Mouse (Mus musculus) MEL (cell line): ENCODE measurements around the gene Rabggtb. TPM values are rescaled to one million over a fixed set of nuclear protein-coding genes. Genes with fewer than 3 reads are reported as not detected.

Source experiments
- DNase-seq: peaks from one replicate; pipeline ENCODE4 v3.0.0; 2011; ENCODE audit warnings: low read depth, low spot score
- H3K27ac ChIP-seq: 2 replicates; pipeline ENCODE4 v1.5.1; 2012; ENCODE audit warnings: low read depth, mild to moderate bottlenecking, control low read depth, low read length, moderate library complexity; ENCODE audit not compliant: control insufficient read depth
- H3K27me3 ChIP-seq, 2 experiments: fragments of 150-350 bp in 1 of 2; sonication (generic) in 1 of 2; 2 replicates each; pipeline ENCODE4 v1.6.1; 2012; ENCODE audit warnings: low read length in 2 of 2, mild to moderate bottlenecking in 2 of 2, improper control_type of control experiment in 1 of 2, moderate library complexity in 1 of 2; ENCODE audit not compliant: insufficient read depth in 2 of 2, control insufficient read depth in 1 of 2
- H3K36me3 ChIP-seq, 2 experiments: 2 replicates each; pipeline ENCODE4 v1.6.1; 2012 to 2014; ENCODE audit warnings: low read length in 2 of 2, improper control_type of control experiment in 1 of 2, inconsistent platforms in 1 of 2, mild to moderate bottlenecking in 1 of 2; ENCODE audit not compliant: insufficient read depth in 2 of 2, control insufficient read depth in 1 of 2
- H3K4me1 ChIP-seq, 2 experiments: fragments of 150-350 bp in 1 of 2; sonication (generic) in 1 of 2; 2 replicates each; pipeline ENCODE4 v1.6.1; 2012; ENCODE audit warnings: low read length in 2 of 2, improper control_type of control experiment in 1 of 2, mild to moderate bottlenecking in 1 of 2; ENCODE audit not compliant: insufficient read depth in 2 of 2, control insufficient read depth in 1 of 2
- H3K4me3 ChIP-seq, 2 experiments: fragments of 150-350 bp in 1 of 2; sonication (generic) in 1 of 2; 2 replicates each; pipeline ENCODE4 v1.5.1; 2012; ENCODE audit warnings: low read depth in 2 of 2, low read length in 2 of 2, mild to moderate bottlenecking in 2 of 2, moderate library complexity in 2 of 2, control low read depth in 1 of 2, improper control_type of control experiment in 1 of 2; ENCODE audit not compliant: control insufficient read depth in 1 of 2, insufficient read depth in 1 of 2
- H3K79me2 ChIP-seq: 2 replicates; pipeline ENCODE4 v1.6.1; 2012; ENCODE audit warnings: mild to moderate bottlenecking, low read length, moderate library complexity; ENCODE audit not compliant: control insufficient read depth, poor library complexity, insufficient read depth
- H3K9ac ChIP-seq: 2 replicates; pipeline ENCODE4 v1.6.1; 2012; ENCODE audit warnings: low read depth, mild to moderate bottlenecking, control low read depth, low read length, moderate library complexity; ENCODE audit not compliant: control insufficient read depth, poor library complexity, severe bottlenecking
- H3K9me3 ChIP-seq: fragments of 150-350 bp; sonication (generic); replicated peaks from 2 replicates; pipeline ENCODE4 v1.6.1; 2012; ENCODE audit warnings: mild to moderate bottlenecking, low read length, improper control_type of control experiment, moderate library complexity; ENCODE audit not compliant: insufficient read depth
- BHLHE40 ChIP-seq: IDR thresholded peaks from 2 replicates; pipeline ENCODE4 v1.6.1; 2012; ENCODE audit warnings: low read depth, mild to moderate bottlenecking, inconsistent platforms, low read length, improper control_type of control experiment, borderline replicate concordance
- CHD1 ChIP-seq: IDR thresholded peaks from 2 replicates; pipeline ENCODE4 v1.6.1; 2012; ENCODE audit warnings: low read depth, mild to moderate bottlenecking, inconsistent platforms, low read length, improper control_type of control experiment
- CHD2 ChIP-seq: IDR thresholded peaks from 2 replicates; pipeline ENCODE4 v1.6.1; 2011; ENCODE audit warnings: low read length, improper control_type of control experiment
- CTCF ChIP-seq, 3 experiments: IDR thresholded peaks in 2 of 3; conservative IDR thresholded peaks in 1 of 3; 2 replicates each; pipeline ENCODE4 v1.5.1; 2011 to 2012; ENCODE audit warnings: low read length in 3 of 3, low read depth in 2 of 3, mild to moderate bottlenecking in 2 of 3, improper control_type of control experiment in 1 of 3, inconsistent platforms in 1 of 3, mixed read lengths in 1 of 3, moderate library complexity in 1 of 3; ENCODE audit not compliant: control insufficient read depth in 1 of 3, insufficient read depth in 1 of 3, poor library complexity in 1 of 3, severe bottlenecking in 1 of 3
- E2F4 ChIP-seq: IDR thresholded peaks from 2 replicates; pipeline ENCODE4 v1.6.1; 2011; ENCODE audit warnings: low read depth, low read length, improper control_type of control experiment, borderline replicate concordance
- ELF1 ChIP-seq: IDR thresholded peaks from 2 replicates; pipeline ENCODE4 v1.6.1; 2014; ENCODE audit warnings: low read depth, mild to moderate bottlenecking, inconsistent platforms, low read length, improper control_type of control experiment, moderate library complexity
- EP300 ChIP-seq, 2 experiments: IDR thresholded peaks; 2 replicates each; pipeline ENCODE4 v1.6.1; 2011; ENCODE audit warnings: improper control_type of control experiment in 2 of 2, low read length in 2 of 2, low read depth in 1 of 2, mild to moderate bottlenecking in 1 of 2
- ETS1 ChIP-seq: IDR thresholded peaks from 2 replicates; pipeline ENCODE4 v1.6.1; 2012; ENCODE audit warnings: low read depth, mild to moderate bottlenecking, inconsistent platforms, low read length, improper control_type of control experiment, moderate library complexity
- GABPA ChIP-seq: IDR thresholded peaks from 2 replicates; pipeline ENCODE4 v1.6.1; 2012; ENCODE audit warnings: low read depth, mild to moderate bottlenecking, inconsistent platforms, low read length, improper control_type of control experiment, moderate library complexity
- GATA1 ChIP-seq: IDR thresholded peaks from 2 replicates; pipeline ENCODE4 v1.6.1; 2011; ENCODE audit warnings: low read depth, low read length, improper control_type of control experiment
- HCFC1 ChIP-seq: IDR thresholded peaks from 2 replicates; pipeline ENCODE4 v1.6.1; 2012; ENCODE audit warnings: low read depth, mild to moderate bottlenecking, inconsistent platforms, low read length, improper control_type of control experiment, moderate library complexity
- JUND ChIP-seq: IDR thresholded peaks from 2 replicates; pipeline ENCODE4 v1.6.1; 2011; ENCODE audit warnings: low read depth, mild to moderate bottlenecking, improper control_type of control experiment, low read length
- KAT2A ChIP-seq: conservative IDR thresholded peaks from 2 replicates; pipeline ENCODE4 v1.6.1; 2012; ENCODE audit warnings: low read depth, low read length, improper control_type of control experiment, inconsistent platforms
- MXI1 ChIP-seq: IDR thresholded peaks from 2 replicates; pipeline ENCODE4 v1.6.1; 2011; ENCODE audit warnings: mild to moderate bottlenecking, low read depth, low read length, improper control_type of control experiment
- MYB ChIP-seq: IDR thresholded peaks from 2 replicates; pipeline ENCODE4 v1.6.1; 2011; ENCODE audit warnings: mild to moderate bottlenecking, low read depth, low read length, improper control_type of control experiment
- MYC ChIP-seq: IDR thresholded peaks from 2 replicates; pipeline ENCODE4 v1.6.1; 2011; ENCODE audit warnings: low read depth, mild to moderate bottlenecking, low read length, improper control_type of control experiment, moderate library complexity
- NELFE ChIP-seq: IDR thresholded peaks from 2 replicates; pipeline ENCODE4 v1.6.1; 2011; ENCODE audit warnings: low read depth, low read length, improper control_type of control experiment
- POLR2A ChIP-seq, 2 experiments: IDR thresholded peaks; 2 replicates each; pipeline ENCODE4 v1.6.1; 2011 to 2012; ENCODE audit warnings: low read length in 2 of 2, mild to moderate bottlenecking in 2 of 2, control low read depth in 1 of 2, improper control_type of control experiment in 1 of 2, low read depth in 1 of 2, moderate library complexity in 1 of 2; ENCODE audit not compliant: control insufficient read depth in 1 of 2, insufficient read depth in 1 of 2, poor library complexity in 1 of 2
- POLR2AphosphoS2 ChIP-seq: IDR thresholded peaks from 2 replicates; pipeline ENCODE4 v1.6.1; 2011; ENCODE audit warnings: low read length, improper control_type of control experiment
- SIN3A ChIP-seq: IDR thresholded peaks from 2 replicates; pipeline ENCODE4 v1.6.1; 2012; ENCODE audit warnings: low read length, improper control_type of control experiment, inconsistent platforms
- TCF12 ChIP-seq: IDR thresholded peaks from 2 replicates; pipeline ENCODE4 v1.6.1; 2014; ENCODE audit warnings: low read depth, mild to moderate bottlenecking, inconsistent platforms, low read length, improper control_type of control experiment, moderate library complexity
- UBTF ChIP-seq: IDR thresholded peaks from 2 replicates; pipeline ENCODE4 v1.6.1; 2012; ENCODE audit warnings: low read depth, mild to moderate bottlenecking, inconsistent platforms, low read length, improper control_type of control experiment, moderate library complexity, borderline replicate concordance; ENCODE audit not compliant: insufficient read depth
- USF1 ChIP-seq: IDR thresholded peaks from 2 replicates; pipeline ENCODE4 v1.6.1; 2014; ENCODE audit warnings: low read depth, mild to moderate bottlenecking, inconsistent platforms, low read length, improper control_type of control experiment, moderate library complexity
- USF2 ChIP-seq, 2 experiments: IDR thresholded peaks; 2 replicates each; pipeline ENCODE4 v1.6.1; 2011 to 2012; ENCODE audit warnings: improper control_type of control experiment in 2 of 2, low read length in 2 of 2, borderline replicate concordance in 1 of 2, inconsistent platforms in 1 of 2, low read depth in 1 of 2, mild to moderate bottlenecking in 1 of 2; ENCODE audit not compliant: insufficient read depth in 1 of 2
- ZKSCAN1 ChIP-seq: IDR thresholded peaks from 2 replicates; pipeline ENCODE4 v1.6.1; 2012; ENCODE audit warnings: low read depth, mild to moderate bottlenecking, inconsistent platforms, low read length, improper control_type of control experiment, moderate library complexity
- ZNF384 ChIP-seq: IDR thresholded peaks from 2 replicates; pipeline ENCODE4 v1.6.1; 2012; ENCODE audit warnings: low read depth, mild to moderate bottlenecking, inconsistent platforms, low read length, improper control_type of control experiment
- polyA plus RNA-seq, 2 experiments: library from polyadenylated mRNA; stranded (reverse) in 1 of 2; unstranded in 1 of 2; fragments of >175 nt in 1 of 2; fragments of >200 nt in 1 of 2; gene quantifications; 2 replicates each; pipeline versions ENCODE4 v1.2.1 to v1.2.4; 2012; ENCODE audit warnings: low replicate concordance in 2 of 2, low read depth in 1 of 2; ENCODE audit not compliant: insufficient read length in 2 of 2, insufficient read depth in 1 of 2, missing spikeins in 1 of 2
- total RNA-seq: library from RNA; depleted of rRNA; stranded (reverse); fragments of 300-350 nt; gene quantifications from 2 replicates; pipeline ENCODE4 v1.2.3, GENCODE M21; 2012

Gene Rabggtb
- total and polyA plus RNA-seq, 3 experiments: 146 to 175 TPM; not detected in 1

GRCm38 (mm10) chr3:153957916-153958315, 45.1 kb upstream of the Rabggtb start:
- no peak overlapping the region for H3K9ac ChIP-seq
- 0 out of 4 replicates have a peak, but pooled peaks cover 0 to 4% of the 10 kb centered on the region in 2 experiments for H3K27me3 ChIP-seq
- H3K9me3 ChIP-seq: no peaks in the 10 kb centered on the region
- no peaks in the 10 kb centered on the region for H3K79me2 ChIP-seq
- no peak overlapping the region for H3K27ac ChIP-seq
- no peak overlapping the region for H3K4me3 ChIP-seq
- DNase-seq: no peak
- H3K4me1 ChIP-seq: no peaks in the 10 kb centered on the region
- H3K36me3 ChIP-seq: no peaks in the 10 kb centered on the region
- TF ChIP-seq SIN3A (no peak), MYC (no peak), CTCF (IDR thresholded peaks at IDR 0.05 in 2 of 3, conservative IDR thresholded peaks at IDR 0.05 in 1 of 3; ENCODE audit: control insufficient read depth in 1 of 3, insufficient read depth in 1 of 3, low read depth in 2 of 3, low read length in 3 of 3, poor library complexity in 1 of 3, severe bottlenecking in 1 of 3) (no peak)

- H3K4me3 ChIP-seq: no peak overlapping the region
- no peaks in the 10 kb centered on the region for H3K9me3 ChIP-seq
- no peak overlapping the region for H3K27ac ChIP-seq
- peaks cover 4 to 5% of the 10 kb centered on the region in 2 experiments; a peak in 1 of 4 replicates for H3K4me1 ChIP-seq
- peaks cover 4 to 8% of the 10 kb centered on the region in 2 experiments for H3K27me3 ChIP-seq
- H3K9ac ChIP-seq: no peak overlapping the region
- no peak for DNase-seq
- H3K36me3 ChIP-seq: peaks cover 0 to 3% of the 10 kb centered on the region in 2 experiments; a peak in 2 of 4 replicates
- TF ChIP-seq CHD2 (no peak), CTCF (IDR thresholded peaks at IDR 0.05 in 2 of 3, conservative IDR thresholded peaks at IDR 0.05 in 1 of 3; ENCODE audit: control insufficient read depth in 1 of 3, insufficient read depth in 1 of 3, low read depth in 2 of 3, low read length in 3 of 3, poor library complexity in 1 of 3, severe bottlenecking in 1 of 3) (no peak), MXI1 (no peak), SIN3A (no peak), ETS1 (no peak), KAT2A (no peak), CHD1 (no peak), ZKSCAN1 (no peak), ELF1 (no peak), NELFE (no peak), GATA1 (no peak), HCFC1 (no peak), E2F4 (no peak)
- H3K79me2 ChIP-seq: peaks cover 2% of the 10 kb centered on the region; the same call in 1 of the 2 replicates
Measured at GRCm38 (mm10) chr3:153948176-153948575, 35.4 kb upstream of the Rabggtb start.

- Histone ChIP-seq H3K4me1 (peaks cover 5 to 11% of the 10 kb centered on the region in 2 experiments; a peak in 2 of 4 replicates), H3K79me2 (peaks cover 2% of the 10 kb centered on the region), H3K27me3 (peaks cover 4 to 8% of the 10 kb centered on the region in 2 experiments), H3K36me3 (peaks cover 0 to 7% of the 10 kb centered on the region in 2 experiments; a peak in 2 of 4 replicates), H3K9ac (no peak overlapping the region), H3K4me3 (no peak overlapping the region), H3K27ac (no peak overlapping the region), H3K9me3 (no peaks in the 10 kb centered on the region)
- no peak for DNase-seq
- TF ChIP-seq UBTF (no peak), BHLHE40 (no peak), JUND (no peak), CHD1 (no peak), POLR2A (IDR thresholded peaks at IDR 0.05; ENCODE audit: control insufficient read depth in 1 of 2, insufficient read depth in 1 of 2, low read depth in 1 of 2, low read length in 2 of 2, poor library complexity in 1 of 2) (no peak), USF2 (IDR thresholded peaks at IDR 0.05; ENCODE audit: borderline replicate concordance in 1 of 2, insufficient read depth in 1 of 2, low read depth in 1 of 2, low read length in 2 of 2) (no peak), EP300 (IDR thresholded peaks at IDR 0.05; ENCODE audit: low read depth in 1 of 2, low read length in 2 of 2) (no peak), GABPA (no peak), SIN3A (no peak), MYC (no peak), ZNF384 (no peak), MYB (no peak), ELF1 (no peak), POLR2AphosphoS2 (no peak), USF1 (no peak), TCF12 (no peak)
Measured at GRCm38 (mm10) chr3:153947271-153947670, 34.5 kb upstream of the Rabggtb start.
